Mouse (Mus musculus): Measurements from ENCODE around the gene Plp2.

Plp2 gene

DNA sequence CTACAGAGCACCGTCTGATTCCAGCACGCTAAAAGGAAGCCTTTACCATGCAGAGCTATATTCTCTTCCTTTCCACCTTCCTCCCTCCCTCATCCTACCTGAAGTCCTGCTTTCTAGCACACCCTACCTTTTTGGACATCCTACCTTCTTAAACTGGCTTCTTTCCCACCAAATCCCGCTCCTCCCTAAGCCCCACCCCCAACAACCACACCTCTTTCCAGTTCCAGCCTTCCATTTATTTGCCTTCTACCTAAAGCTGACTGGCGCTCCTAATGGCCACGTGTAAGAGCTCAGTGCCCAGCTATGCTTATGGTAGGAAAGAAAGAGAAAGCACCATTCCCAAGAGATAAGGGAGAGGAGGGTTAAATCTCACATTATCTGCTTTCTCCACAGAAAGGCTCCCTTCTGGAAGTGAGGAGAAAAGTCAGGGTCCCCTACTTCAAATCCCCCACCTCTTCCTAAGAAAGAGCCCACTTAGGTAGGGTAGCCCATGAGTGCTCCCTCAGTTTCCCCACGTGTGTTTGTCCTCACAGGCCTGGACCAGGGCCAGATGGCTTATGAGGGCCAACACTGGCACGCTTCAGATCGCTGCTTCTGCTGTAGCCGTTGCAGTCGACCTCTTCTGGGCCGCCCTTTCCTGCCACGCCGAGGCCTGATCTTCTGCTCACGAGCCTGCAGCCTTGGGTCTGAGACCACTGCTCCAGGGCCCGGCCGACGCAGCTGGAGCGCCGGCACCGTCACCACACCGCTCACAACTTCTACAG lies 5.3 kb downstream of the Plp2 start:
- intact Hi-C loops (cut with DNase I): no loop called here

DNA sequence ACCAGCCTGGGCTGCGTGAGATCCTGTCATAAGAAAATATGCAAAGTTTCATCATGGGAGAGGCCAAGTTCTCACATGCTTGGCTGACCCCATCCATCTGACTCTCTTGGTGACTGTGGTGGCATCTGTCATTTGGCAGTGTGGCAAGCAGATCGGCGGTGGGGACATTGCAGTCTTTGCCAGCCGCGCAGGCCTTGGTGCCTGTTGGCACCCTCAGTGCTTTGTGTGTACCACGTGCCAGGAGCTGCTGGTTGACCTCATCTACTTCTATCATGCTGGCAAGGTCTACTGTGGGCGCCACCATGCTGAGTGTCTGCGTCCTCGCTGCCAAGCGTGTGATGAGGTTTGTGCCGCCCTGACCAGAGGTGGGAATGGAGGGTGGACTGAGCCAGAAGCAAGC lies 6.4 kb downstream of the Plp2 start:
- intact Hi-C loops (cut with DNase I): no loop called here

- intact Hi-C loops (cut with DNase I): no loop called here
Observed at GRCm38 (mm10) chrX:7662936-7663335, 8.3 kb downstream of the Plp2 start.

- intact Hi-C loops (cut with DNase I): no loop called here
Observed at GRCm38 (mm10) chrX:7661086-7661485, 10.1 kb downstream of the Plp2 start.

DNA sequence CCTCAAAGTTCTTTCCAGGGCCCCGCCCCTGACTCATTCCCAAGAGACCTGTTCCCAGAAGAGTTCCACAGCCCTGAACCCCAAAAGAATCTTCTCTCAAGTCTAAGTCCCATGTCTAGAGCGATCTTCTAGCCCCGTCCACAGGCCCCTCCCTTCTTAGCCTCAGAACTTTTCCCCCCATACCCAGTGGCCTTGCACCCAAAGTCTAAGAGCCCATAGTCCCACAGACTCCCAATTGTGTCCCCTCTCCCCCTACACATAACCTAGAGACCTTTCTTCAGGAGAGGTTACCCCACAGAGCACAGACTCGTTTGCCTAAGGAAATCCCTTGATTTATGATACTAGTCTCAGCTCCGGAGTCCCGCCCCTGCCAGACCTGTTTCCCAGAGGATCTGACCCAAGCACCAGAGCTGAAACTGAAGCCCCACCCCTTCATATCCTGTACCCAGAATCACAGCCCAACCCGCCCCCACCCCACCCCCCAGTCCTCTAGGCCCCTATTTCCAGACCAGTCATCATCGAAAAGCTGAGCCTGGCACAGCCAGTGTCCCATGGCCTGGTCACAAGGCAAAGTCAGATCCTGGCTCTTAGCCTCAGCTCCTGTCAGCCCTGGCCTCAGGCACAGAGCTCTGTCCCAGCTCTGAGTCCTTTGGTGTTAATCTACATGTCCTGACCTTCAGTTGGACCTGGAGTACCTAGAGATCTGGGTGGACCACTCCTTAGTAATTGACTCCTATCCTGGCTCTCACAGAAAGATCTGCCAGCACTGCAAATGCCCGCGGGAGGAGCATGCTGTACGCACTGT lies 12.2 kb downstream of the Plp2 start:
- intact Hi-C loops (cut with DNase I): no loop called here

GRCm38 (mm10) chrX:7658031-7658784 lies 13.0 kb downstream of the Plp2 start:
- intact Hi-C loops (cut with DNase I): no loop called here

DNA sequence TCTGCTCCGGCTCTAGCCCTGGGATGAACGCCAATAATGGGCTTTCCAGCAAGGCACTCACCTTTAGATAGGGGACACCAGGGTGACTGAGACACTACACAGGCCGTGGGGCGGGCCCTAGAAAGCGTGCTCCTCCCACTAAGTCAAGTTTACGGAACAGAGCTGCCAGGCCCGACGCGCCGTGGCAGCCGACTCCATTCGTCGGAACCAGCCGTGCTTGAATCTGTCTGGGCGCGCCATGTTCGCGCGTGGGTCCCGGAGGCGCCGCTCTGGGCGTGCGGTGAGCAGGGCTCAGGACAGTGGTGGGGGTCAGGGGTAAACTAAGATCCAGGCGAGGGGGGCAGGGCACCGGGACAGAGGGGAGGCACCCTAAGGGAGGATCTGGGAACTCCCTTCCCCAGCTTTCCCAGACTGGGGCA lies 14.0 kb downstream of the Plp2 start, which contains the start of gene Prickle3:
TSS of gene Prickle3 (plus strand) at position 40 of the 419 bp plus-strand sequence.
- intact Hi-C loops (cut with DNase I): no loop called here

DNA sequence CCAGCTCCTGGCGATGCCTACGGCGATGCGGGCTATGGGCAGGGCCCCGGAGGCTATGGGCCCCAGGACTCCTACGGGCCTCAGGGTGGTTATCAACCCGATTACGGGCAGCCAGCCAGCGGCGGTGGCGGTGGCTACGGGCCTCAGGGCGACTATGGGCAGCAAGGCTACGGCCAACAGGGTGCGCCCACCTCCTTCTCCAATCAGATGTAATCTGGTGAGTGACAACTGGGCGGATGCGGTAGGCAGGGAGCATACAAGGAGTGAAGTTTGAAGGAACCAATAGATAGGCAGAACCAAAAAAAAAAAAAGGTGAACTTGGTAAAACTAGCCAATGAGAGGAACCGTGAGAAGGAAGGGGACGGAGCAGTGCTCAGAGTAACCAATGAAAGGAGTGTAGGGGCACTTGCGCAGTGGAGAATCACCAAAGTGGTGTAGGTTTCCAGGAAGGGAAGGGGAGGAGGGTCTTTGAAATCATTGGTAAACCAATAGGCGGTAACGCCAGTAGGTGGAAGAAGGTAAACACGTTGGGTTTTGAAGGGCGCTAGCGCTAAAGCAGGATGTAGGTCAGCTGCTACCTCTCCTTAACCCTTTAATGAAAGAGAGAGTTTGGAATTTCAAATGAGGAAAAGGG lies 22.4 kb downstream of the Plp2 start:
- intact Hi-C loops (cut with DNase I): no loop called here

DNA sequence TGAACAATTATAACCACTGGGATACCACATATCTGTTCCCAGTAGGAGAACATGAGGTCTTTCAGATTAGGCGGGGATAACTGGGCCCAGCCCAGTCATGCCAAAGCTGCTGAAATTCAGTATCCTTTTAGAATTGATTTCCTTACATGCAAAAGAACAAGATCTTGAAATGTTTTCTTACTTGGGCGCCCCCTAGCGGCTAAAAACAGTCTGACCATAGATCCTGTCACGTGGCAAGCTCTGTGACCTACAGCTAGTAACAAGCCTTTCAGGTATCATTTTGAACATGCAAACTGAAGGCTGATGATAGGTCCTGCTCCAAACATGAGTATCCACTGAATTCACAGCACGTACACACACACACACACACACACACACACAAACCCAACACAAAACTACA lies 25.8 kb downstream of the Plp2 start:
- intact Hi-C loops (cut with DNase I): loop anchor here (2.0 kb wide), 1 partner anchor 171 kb away; no protein-coding TSS in a partner anchor

DNA sequence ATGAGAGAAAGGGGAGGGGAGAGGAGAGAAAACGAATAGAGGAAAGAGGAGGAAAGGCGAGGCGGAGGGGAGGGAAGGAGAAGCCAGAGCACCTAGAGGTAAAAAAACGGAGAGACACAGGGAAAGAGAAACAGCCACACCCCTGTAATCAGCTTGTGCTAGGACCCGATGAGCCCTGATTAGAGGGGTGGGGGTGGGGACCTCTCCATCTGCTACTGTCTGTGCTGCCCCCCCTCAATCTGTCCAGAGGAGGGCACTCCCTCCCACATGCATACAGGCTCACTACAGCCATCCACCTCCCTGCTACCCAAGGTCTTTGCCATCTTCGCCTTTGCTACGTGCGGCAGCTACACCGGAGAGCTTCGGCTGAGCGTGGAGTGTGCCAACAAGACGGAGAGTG lies 30.4 kb downstream of the Plp2 start:
- intact Hi-C loops (cut with DNase I): no loop called here

- intact Hi-C loops (cut with DNase I): no loop called here
Observed at GRCm38 (mm10) chrX:7639536-7640325, 31.5 kb downstream of the Plp2 start.

GRCm38 (mm10) chrX:7638401-7639091 lies 32.6 kb downstream of the Plp2 start, which contains the start of gene Syp:
Gene Syp (plus strand): TSS chrX:7638471.
- intact Hi-C loops (cut with DNase I): no loop called here

GRCm38 (mm10) chrX:7635101-7635500 lies 36.1 kb downstream of the Plp2 start:
- intact Hi-C loops (cut with DNase I): no loop called here

GRCm38 (mm10) chrX:7632560-7632959 lies 38.6 kb downstream of the Plp2 start:
- intact Hi-C loops (cut with DNase I): no loop called here
